Mouse (Mus musculus) embryonic stem cell, embryonic (primary cell): ENCODE results near the gene Carns1.

ENCODE experiments used
- CTCF ChIA-PET, 4 experiments: fragments of 300-600 bp in 2 of 4; fragments of 350-600 bp in 2 of 4; sonication (Branson Sonifier 250); formaldehyde crosslinking; loops; one replicate each; lab custom pipeline; 2022; ENCODE audit warnings: inconsistent platforms in 2 of 4; lab: Charles Lee
- POLR2A ChIA-PET, 4 experiments: fragments of 300-600 bp in 2 of 4; fragments of 350-600 bp in 2 of 4; sonication (Branson Sonifier 250); formaldehyde crosslinking; loops; one replicate each; lab custom pipeline; 2022; ENCODE audit warnings: antibody characterized with exemption in 4 of 4, inconsistent platforms in 1 of 4; lab: Charles Lee

Carns1 gene

DNA sequence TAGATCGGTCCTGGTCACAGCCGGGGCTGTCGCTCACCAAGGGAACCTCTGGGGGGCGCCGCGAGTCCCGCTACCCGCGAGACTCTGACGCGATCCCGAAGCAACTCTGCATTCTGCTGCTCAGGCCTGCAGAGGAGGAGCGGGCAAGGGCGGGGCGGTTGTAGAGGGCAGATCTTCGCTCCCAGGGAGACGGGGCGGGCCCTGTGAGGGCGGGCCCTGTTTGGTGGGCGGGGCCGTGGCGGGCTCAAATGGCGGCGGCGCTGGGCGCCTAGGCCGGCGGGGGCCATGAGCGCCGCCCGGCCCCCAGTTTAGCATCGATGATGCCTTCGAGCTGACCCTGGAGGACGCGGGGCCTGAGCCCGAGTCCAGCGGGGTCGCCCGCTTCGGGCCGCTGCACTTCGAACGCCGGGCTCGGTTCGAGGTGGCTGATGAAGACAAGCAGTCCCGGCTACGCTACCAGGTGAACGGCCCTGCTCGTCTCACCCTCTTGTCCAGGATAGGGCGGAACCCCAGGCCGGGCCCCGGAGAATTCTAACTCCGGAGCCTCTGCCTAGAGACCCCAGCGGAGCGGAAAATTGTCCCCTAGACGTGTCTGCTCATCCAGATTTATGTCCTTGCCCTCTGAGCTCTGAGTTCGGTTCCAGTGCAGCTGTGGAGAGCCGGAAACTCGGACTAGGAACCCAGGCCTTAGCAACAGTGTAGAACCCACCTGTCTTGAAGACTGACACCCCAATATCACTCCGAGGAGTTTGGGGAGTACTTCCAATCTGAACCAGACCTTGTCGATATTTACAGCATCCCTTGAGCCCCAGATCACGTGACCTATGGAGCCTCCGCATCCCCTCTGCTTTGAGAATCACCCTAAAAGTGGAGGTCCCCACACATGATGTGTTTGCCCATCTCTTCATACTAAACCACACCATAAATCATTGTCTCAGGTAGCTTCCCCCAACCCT is 49.3 kb downstream of the Carns1 start, which contains the start of gene Aip:
Aip (minus strand) TSS at position 118 of the 956 bp plus-strand sequence.
- POLR2A ChIA-PET = interaction anchor here (0.5 to 7.3 kb wide), 59 partner anchors 12 to 1563 kb away, joined by 3 to 67 read pairs (median 4); partner anchors contain the start of genes Cdk2ap2 (in 3 of the 4), Ppp1ca (in 3 of the 4), Ankrd13d (in 2 of the 4) and Gstp2 (in 2 of the 4)

DNA sequence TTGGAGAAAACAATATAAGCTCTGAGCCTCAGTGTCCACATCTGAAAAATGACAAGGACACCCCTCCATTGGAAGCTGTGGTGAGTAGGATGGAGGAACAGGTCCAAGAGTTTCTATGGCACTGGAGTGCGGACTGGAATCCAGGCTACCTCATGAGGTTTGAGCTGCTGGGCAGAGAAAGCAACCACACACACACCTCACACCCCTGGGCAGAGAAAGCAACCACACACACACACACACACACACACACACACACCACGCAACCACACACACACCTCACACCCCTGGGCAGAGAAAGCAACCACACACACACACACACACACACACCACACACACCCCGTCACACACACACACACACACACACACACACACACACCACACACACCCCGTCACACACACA is 50.0 kb downstream of the Carns1 start:
- ChIA-PET CTCF (interaction anchor here (0.5 to 3.3 kb wide), 51 partner anchors 12 to 1842 kb away, joined by 3 to 29 read pairs (median 4); partner anchors contain the start of genes Cdk2ap2 (in 2 of the 4), Gstp2 (in 2 of the 4), Ndufv1 (in 2 of the 4) and Ankrd13d (in 1 of the 4)), POLR2A (interaction anchor here (0.6 to 7.3 kb wide), 57 partner anchors 12 to 1563 kb away, joined by 3 to 67 read pairs (median 4); partner anchors contain the start of genes Cdk2ap2 (in 3 of the 4), Ppp1ca (in 3 of the 4), Ankrd13d (in 2 of the 4) and Gstp2 (in 2 of the 4))

More for the DNA sequence above, 49.3 kb downstream of the Carns1 start, which contains the start of gene Aip:
- CTCF ChIA-PET = interaction anchor here in 3 of 4 experiments (0.5 to 3.3 kb wide), 49 partner anchors 11 to 1841 kb away, joined by 3 to 29 read pairs (median 4); partner anchors contain the start of genes Cdk2ap2 (in 2 of the 3), Gstp2 (in 2 of the 3), Ndufv1 (in 2 of the 3) and Ankrd13d (in 1 of the 3)

DNA sequence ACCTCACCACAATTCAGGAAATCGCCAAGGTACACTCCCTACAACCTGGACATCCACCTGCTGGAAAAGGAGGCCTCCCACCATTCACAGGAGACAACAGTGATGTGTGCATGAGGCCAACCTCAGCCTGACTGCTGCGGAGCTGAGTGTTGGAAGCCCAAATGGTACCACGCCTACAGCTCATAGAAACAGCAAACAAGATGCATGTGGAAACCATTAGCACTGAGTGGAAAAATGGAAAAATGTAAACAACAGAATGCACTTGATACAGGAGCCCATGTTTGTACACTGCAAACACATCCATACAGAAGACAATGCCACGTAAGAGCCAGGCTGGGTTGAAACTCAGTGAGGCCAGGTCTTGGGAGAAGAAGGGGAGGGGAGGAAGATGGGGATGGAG is 50.8 kb downstream of the Carns1 start:
- ChIA-PET CTCF (interaction anchor here (0.6 to 3.3 kb wide), 17 partner anchors 13 to 848 kb away, joined by 3 to 29 read pairs (median 5); partner anchors contain the start of genes Gpr152 (in 2 of the 4), Cdk2ap2 (in 1 of the 4) and Pitpnm1 (in 1 of the 4)), POLR2A (interaction anchor here in 3 of 4 experiments (0.6 to 7.3 kb wide), 33 partner anchors 13 to 208 kb away, joined by 3 to 67 read pairs (median 5); partner anchors contain the start of genes Ppp1ca (in 3 of the 3), Cdk2ap2 (in 2 of the 3), Gstp2 (in 2 of the 3) and Ndufv1 (in 2 of the 3))

DNA sequence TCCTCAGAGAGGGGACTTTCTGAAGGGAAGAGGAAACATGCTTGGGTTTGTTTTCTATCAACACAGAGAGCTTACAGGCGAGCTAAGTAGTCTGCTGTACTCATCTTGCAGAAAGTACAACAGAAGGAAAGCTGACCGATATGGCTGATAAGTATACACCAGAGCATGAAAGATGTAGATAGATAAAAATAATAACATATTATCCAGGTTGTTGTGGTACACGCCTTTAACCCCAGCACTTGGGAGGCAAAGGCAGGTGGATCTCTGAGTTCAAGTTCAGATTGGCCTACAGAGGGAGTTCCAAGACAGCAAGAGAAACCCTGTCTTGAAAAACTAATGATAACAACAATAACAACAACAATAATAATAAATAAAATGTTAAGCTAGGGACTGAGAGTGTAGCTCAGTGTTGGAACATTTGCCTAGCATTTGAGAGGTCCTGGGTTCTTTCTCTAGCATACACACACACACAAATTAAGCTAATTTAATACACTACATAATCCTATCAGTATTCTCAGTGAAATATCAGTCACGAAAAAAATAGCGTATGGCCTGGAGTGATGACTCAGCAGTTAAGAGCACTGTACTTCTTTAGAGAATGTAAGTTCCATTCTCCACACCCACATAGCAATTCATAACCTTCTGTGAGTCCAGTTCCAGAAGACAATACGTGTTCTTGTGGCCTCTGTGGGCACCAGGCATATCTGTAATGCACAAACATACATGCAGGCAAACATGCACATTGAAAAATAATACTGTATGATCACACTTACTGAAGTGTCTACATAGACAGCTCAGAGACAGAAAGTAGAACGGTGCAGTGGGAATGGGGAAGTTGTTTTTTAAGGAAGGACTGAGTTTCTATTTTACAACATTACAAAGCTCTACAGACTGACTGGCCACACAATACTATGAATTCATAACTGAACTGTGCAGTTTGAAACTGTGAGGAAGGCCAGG is 52.6 kb downstream of the Carns1 start:
- ChIA-PET CTCF (interaction anchor here in 3 of 4 experiments (1.0 to 2.0 kb wide), 4 partner anchors 69 to 122 kb away, joined by 3 to 10 read pairs (median 4); partner anchors contain the start of genes Gm49405 (in 1 of the 3), Nudt8 (in 1 of the 3) and Ppp1ca (in 1 of the 3)), POLR2A (interaction anchor here in 3 of 4 experiments (1.0 to 7.3 kb wide), 18 partner anchors 10 to 125 kb away, joined by 3 to 67 read pairs (median 8); partner anchors contain the start of genes Cdk2ap2 (in 2 of the 3), Gpr152 (in 1 of the 3), Gstp2 (in 1 of the 3) and Ndufv1 (in 1 of the 3))

DNA sequence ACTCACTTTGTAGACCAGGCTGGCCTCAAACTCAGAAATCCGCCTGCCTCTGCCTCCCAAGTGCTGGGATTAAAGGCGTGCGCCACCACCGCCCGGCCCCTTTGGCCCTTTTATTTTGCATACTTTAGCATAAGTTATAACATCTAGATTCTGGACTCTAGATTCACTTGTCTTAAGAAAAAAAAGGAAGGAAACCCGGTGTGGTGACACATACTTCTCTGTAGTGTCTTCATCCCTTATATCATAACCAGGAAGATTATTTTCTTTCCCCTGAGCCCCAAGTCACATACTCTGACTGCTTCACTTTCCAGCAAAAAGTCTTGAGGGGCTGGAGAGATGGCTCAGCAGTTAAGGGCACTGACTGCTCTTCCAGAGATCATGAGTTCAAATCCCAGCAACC is 53.4 kb downstream of the Carns1 start:
- ChIA-PET CTCF (interaction anchor here in 3 of 4 experiments (0.8 to 2.1 kb wide), 12 partner anchors 13 to 121 kb away, joined by 3 to 10 read pairs (median 4); partner anchors contain the start of genes Cdk2ap2 (in 1 of the 3), Gm49405 (in 1 of the 3), Nudt8 (in 1 of the 3) and Pitpnm1 (in 1 of the 3)), POLR2A (interaction anchor here in 3 of 4 experiments (0.6 to 7.3 kb wide), 64 partner anchors 9 to 414 kb away, joined by 3 to 67 read pairs (median 5); partner anchors contain the start of genes Ppp1ca (in 3 of the 3), Cdk2ap2 (in 2 of the 3), Gpr152 (in 2 of the 3) and Gstp2 (in 2 of the 3))

DNA sequence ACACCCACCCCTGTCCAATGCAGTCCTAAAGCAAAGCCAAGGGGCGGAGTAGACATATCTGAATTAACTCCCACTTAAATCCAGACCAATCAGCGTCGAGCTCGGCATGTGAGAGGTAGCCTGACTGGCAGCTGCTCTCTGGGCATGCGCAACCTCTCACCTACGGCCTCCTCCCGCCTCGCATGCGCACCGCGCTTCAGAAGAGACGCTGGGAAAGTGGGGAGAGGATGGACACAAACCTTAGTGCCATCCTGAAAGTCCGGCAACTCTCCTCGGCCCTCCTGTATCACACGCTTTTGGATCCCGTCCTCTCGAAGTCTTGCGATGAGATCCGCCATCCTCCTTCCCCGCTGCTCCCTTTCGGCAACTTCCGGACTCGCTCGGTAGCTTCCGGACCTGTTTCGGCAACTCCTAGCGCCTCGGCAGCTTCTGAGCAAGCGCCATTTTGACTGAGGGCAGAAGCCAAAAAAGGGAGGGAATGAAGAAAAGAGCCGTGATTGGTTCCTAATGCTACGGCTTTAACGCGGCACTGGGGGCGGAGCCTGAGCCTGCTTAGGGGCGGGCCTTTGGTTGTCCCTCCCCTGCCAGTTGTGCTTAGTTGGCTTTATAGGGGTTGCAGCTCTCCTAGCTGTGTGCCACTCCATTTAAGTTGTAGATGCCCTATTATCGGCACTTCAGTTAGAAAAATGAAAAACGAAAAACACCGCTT is 54.0 kb downstream of the Carns1 start:
- ChIA-PET POLR2A (interaction anchor here (0.5 to 7.3 kb wide), 80 partner anchors 9 to 413 kb away, joined by 3 to 67 read pairs (median 4); partner anchors contain the start of genes Cdk2ap2 (in 3 of the 4), Gstp2 (in 3 of the 4), Ppp1ca (in 3 of the 4) and Gpr152 (in 2 of the 4)), CTCF (interaction anchor here (0.8 to 2.1 kb wide), 18 partner anchors 12 to 161 kb away, joined by 3 to 10 read pairs (median 4); partner anchors contain the start of genes Ppp1ca (in 2 of the 4), Ankrd13d (in 1 of the 4), Cdk2ap2 (in 1 of the 4) and Gm49405 (in 1 of the 4))

DNA sequence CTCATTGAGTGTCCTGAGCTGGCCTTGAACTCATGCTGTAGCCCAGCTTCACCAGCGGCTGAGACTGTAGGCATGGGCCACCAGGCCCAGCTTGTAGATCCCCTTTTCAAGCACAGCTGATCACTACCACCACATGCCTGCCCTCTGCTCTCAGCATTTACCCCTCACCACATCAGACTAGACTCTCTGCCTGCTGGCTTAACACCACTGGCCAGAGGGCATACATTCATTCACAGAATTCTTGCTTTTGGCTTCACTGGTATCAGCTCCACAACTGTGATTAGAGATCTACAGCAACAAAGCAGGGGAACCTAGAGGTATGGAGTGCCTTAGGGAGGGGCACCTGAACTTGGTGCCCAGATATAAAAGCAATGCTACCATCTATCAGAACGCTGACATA is 54.8 kb downstream of the Carns1 start:
- POLR2A ChIA-PET = interaction anchor here (0.5 to 7.3 kb wide), 60 partner anchors 8 to 208 kb away, joined by 3 to 67 read pairs (median 6); partner anchors contain the start of genes Cdk2ap2 (in 3 of the 4), Gstp2 (in 3 of the 4), Ppp1ca (in 3 of the 4) and Gpr152 (in 2 of the 4)
- CTCF ChIA-PET = interaction anchor here in 3 of 4 experiments (0.9 to 2.1 kb wide), 13 partner anchors 21 to 162 kb away, joined by 3 to 10 read pairs (median 4); partner anchors contain the start of genes Ankrd13d (in 1 of the 3), Cdk2ap2 (in 1 of the 3), Gm49405 (in 1 of the 3) and Nudt8 (in 1 of the 3)

DNA sequence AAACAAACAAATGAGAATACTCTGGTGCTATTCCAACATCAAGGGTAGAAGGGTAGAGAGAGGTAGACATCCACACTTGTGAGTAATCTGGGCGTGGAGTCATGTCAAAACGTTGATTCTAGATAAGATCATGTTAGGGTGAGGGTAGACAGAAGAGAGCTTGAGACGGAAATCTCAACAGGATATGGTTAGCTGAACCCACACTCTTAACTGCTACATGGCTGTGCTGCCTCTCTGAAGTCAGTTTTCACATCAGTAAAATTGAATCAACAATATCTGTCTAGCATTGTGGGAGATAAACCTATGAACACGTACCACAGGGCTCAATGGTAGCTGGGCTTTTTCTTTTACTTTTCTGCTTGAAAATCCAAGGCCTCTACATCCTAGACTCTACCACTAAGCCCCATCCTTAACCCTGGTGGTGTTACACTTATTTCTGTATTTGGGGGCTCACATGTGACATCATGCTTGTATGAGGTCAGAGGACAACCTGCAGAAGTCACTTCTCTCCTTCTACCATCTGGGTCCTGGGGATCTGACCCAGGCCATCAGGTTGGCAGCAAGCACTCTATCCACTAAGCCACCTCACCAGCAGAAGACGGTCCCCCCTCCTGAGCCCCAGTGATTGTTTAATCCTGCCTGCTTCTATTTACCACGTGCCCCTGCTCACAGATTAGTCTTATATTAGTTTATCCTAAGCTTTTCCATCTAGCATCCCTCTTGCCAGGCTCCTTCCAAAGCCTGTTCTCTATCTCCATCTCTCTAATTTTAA is 55.4 kb downstream of the Carns1 start:
- ChIA-PET CTCF (interaction anchor here in 2 of 4 experiments (0.7 to 2.1 kb wide), 4 partner anchors 21 to 163 kb away, joined by 4 to 9 read pairs (median 4); partner anchors contain the start of gene Ankrd13d (in 1 of the 2)), POLR2A (interaction anchor here in 3 of 4 experiments (0.9 to 4.6 kb wide), 29 partner anchors 7 to 207 kb away, joined by 3 to 45 read pairs (median 7); partner anchors contain the start of genes Ppp1ca (in 3 of the 3), Cdk2ap2 (in 2 of the 3), Pold4 (in 2 of the 3) and Gstp2 (in 1 of the 3))

DNA sequence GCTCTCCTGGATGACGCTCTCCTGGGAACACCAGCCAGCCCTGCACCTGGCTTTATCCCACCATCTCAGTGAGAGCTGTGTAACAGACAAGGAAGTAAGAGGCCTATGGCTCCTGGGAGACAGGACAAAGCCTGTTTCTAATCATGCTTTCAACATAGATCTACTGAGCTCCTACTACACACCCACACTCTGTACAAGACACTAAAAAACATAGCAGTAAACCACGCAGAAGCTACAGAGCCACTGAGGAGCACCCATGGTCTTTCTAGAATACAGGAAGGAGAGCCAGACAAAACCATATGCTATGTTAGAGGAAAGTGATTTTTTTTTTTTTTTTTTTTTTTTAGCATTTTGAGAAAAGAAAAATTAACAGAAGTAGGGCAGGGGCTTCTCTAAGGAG is 56.9 kb downstream of the Carns1 start:
- ChIA-PET POLR2A (interaction anchor here in 3 of 4 experiments (0.7 to 4.6 kb wide), 6 partner anchors 11 to 83 kb away, joined by 3 to 22 read pairs (median 4); partner anchors contain the start of gene Rad9a (in 1 of the 3)), CTCF (interaction anchor here in 2 of 4 experiments (0.8 to 1.0 kb wide), 2 partner anchors 74 to 109 kb away, joined by 3 to 9 read pairs; no protein-coding TSS in a partner anchor)

DNA sequence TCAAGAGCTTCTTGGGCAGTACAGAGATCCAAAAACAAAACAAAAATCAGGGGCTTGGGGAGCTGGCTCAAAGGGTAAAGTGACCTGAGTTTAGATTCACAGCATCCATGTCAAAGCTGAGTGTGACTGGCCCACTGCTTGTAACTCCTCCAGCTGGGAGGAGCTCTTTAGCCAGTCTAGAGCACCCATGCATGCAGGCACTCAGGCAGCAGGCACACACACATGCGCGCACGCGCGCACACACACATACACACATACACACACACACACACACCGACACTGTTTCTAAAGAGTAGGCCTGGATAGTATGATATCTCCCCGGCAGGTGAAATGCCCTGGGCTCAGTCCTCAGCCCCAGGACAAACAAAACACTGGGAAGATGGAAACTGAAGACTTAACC is 58.3 kb downstream of the Carns1 start:
- ChIA-PET POLR2A (interaction anchor here in 3 of 4 experiments (1.1 to 1.9 kb wide), 5 partner anchors 15 to 85 kb away, joined by 3 to 6 read pairs (median 4); partner anchors contain the start of genes Cdk2ap2 (in 1 of the 3) and Rad9a (in 1 of the 3)), CTCF (interaction anchor here in 1 of 4 experiments (0.6 kb wide), 1 partner anchor 626 kb away, joined by 4 read pairs; no protein-coding TSS in a partner anchor)

DNA sequence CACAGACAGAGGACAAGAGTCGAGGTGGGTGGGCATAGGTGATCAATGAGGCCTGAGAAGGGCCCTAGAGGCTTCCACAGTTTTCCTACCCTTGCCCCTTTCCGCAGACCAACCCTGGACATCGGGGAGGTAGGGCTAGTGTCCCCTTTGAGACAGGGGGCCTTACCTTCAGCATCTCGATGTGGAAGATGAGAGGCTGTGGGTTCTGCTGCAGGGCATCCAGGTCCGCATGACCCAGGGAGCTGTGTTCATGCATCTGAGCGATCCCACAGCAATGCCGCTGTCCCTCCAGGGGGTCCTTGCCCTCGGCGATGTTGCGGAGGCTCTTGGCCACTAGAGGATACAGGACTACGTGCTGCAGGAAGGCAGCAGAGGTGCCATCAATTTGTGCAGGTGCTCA is 59.5 kb downstream of the Carns1 start:
- ChIA-PET POLR2A (interaction anchor here in 3 of 4 experiments (0.8 to 1.9 kb wide), 5 partner anchors 14 to 86 kb away, joined by 3 to 6 read pairs (median 4); partner anchors contain the start of genes Cdk2ap2 (in 1 of the 3) and Rad9a (in 1 of the 3)), CTCF (no interaction called here)

DNA sequence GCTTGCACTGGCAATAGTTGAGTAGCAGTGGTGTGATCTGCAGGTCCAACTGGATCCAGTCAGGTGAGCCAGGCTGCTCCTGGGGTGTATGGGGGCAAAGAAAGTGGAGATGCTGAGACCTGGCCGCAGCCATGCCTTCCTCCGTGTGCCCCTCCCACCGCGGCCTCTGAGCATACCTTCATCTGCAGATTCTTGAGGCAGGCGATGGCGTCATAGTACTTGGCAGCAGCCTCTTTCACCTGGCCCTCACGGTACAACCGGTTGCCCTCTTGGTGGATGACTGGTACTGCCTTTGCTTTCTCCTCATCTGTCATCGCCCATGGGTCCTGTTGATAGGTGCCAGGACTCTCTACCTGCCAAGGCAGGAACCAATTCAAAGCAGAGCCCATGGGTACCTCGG is 60.1 kb downstream of the Carns1 start:
- ChIA-PET POLR2A (no interaction called here), CTCF (interaction anchor here in 1 of 4 experiments (1.3 kb wide), 1 partner anchor 113 kb away, joined by 3 read pairs; no protein-coding TSS in a partner anchor)

DNA sequence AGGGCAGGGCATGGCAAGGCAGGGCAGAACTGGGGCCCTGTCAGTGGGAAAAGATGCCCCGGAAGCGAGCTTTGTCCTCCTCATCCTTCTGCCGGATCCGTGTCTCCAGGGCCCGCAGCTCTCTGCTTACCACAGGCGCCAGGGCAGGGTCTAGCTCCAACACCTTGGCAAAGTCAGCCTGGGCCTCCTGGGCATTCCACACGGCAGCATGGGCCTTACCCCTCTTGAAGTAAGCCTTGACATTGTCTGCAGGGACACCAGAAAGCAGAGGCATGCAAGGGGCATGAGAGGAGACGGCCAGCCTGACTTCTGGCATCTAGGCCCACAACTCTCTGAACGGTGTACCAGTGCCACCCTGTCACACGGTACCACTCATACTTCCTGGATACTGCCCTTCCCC is 60.7 kb downstream of the Carns1 start:
- POLR2A ChIA-PET = interaction anchor here in 1 of 4 experiments (0.9 to 1.0 kb wide), 2 partner anchors 16 to 27 kb away, joined by 3 read pairs; no protein-coding TSS in a partner anchor
- CTCF ChIA-PET = interaction anchor here in 1 of 4 experiments (1.3 kb wide), 1 partner anchor 114 kb away, joined by 3 read pairs; no protein-coding TSS in a partner anchor
